Mouse (Mus musculus): Measurements from ENCODE around the gene Cd4. TPM values are rescaled to one million over a fixed set of nuclear protein-coding genes. Genes with fewer than 3 reads are reported as not detected.

Cd4 gene
- polyA plus RNA-seq, 1 experiment from 2014 or later = 0.41 TPM

GRCm38 (mm10) chr6:124921539-124921938 lies 33.5 kb upstream of the Cd4 start:
- no peaks in the 10 kb centered on the region for H3K9me3 ChIP-seq
- no peaks in the 10 kb centered on the region for H3K36me3 ChIP-seq
- H3K4me2 ChIP-seq = no peak overlapping the region
- no peak for ATAC-seq (ENCODE audit: insufficient read depth, low FRiP score, low read depth)
- peak overlapping the region; percentile 100 for H3K27ac ChIP-seq
- H3K4me1 ChIP-seq = peaks cover 32% of the 10 kb centered on the region
- WGBS = 64% methylated on average over 4 of the region's 4 CpGs
- H3K4me3 ChIP-seq (replicated peaks) = no peak overlapping the region
- H3K9ac ChIP-seq = no peak overlapping the region
- H3K27me3 ChIP-seq (replicated peaks) = no peaks in the 10 kb centered on the region

- WGBS = 31% methylated on average over 9 of the region's 9 CpGs
- H3K9ac ChIP-seq = no peak overlapping the region
- peaks cover 38% of the 10 kb centered on the region for H3K4me1 ChIP-seq
Measured at GRCm38 (mm10) chr6:124920318-124921085, 32.5 kb upstream of the Cd4 start.

GRCm38 (mm10) chr6:124919695-124920317 lies 31.8 kb upstream of the Cd4 start, which contains the start of gene Ptms:
Ptms (minus strand) TSS chr6:124920103.
- no peaks in the 10 kb centered on the region for H3K27me3 ChIP-seq (replicated peaks)
- H3K27ac ChIP-seq = peak within 1 kb of the TSS; percentile 100
- ATAC-seq (ENCODE audit: insufficient read depth, low FRiP score, low read depth) = peak; percentile 82
- no peak within 1 kb of the TSS for H3K9ac ChIP-seq
- peak within 1 kb of the TSS; percentile 29 for H3K4me3 ChIP-seq (replicated peaks)
- peak within 1 kb of the TSS; percentile 75 for H3K4me2 ChIP-seq
- H3K36me3 ChIP-seq = no peaks in the 10 kb centered on the region
- WGBS = 3% methylated on average over 13 of the region's 13 CpGs
- peaks cover 38% of the 10 kb centered on the region for H3K4me1 ChIP-seq
- H3K9me3 ChIP-seq = no peaks in the 10 kb centered on the region

More at GRCm38 (mm10) chr6:124920318-124921085, 32.5 kb upstream of the Cd4 start:
- Histone ChIP-seq H3K4me2 (peak overlapping the region; percentile 75), H3K4me3 (replicated peaks) (peak overlapping the region; percentile 29; the same call in 1 of the 2 replicates), H3K36me3 (no peaks in the 10 kb centered on the region), H3K27ac (peak overlapping the region; percentile 100), H3K9me3 (no peaks in the 10 kb centered on the region), H3K27me3 (replicated peaks) (no peaks in the 10 kb centered on the region)
- no peak for ATAC-seq (ENCODE audit: insufficient read depth, low FRiP score, low read depth)

GRCm38 (mm10) chr6:124918890-124919627 lies 31.0 kb upstream of the Cd4 start:
- H3K36me3 ChIP-seq = peaks cover 7% of the 10 kb centered on the region; the same call in 1 of the 2 replicates
- peak overlapping the region; percentile 98 for H3K4me3 ChIP-seq (replicated peaks)
- no peaks in the 10 kb centered on the region for H3K27me3 ChIP-seq (replicated peaks)
- peak overlapping the region; percentile 75 for H3K4me2 ChIP-seq
- ATAC-seq (ENCODE audit: insufficient read depth, low FRiP score, low read depth) = no peak
- no peaks in the 10 kb centered on the region for H3K9me3 ChIP-seq
- peak overlapping the region; percentile 100 for H3K27ac ChIP-seq
- 14% methylated on average over 14 of the region's 14 CpGs for WGBS
- H3K4me1 ChIP-seq = peaks cover 45% of the 10 kb centered on the region
- H3K9ac ChIP-seq = no peak overlapping the region

- H3K36me3 ChIP-seq = peaks cover 14% of the 10 kb centered on the region
- H3K9ac ChIP-seq = no peak overlapping the region; the same call in 1 of the 2 replicates
- peak overlapping the region; percentile 75 for H3K4me2 ChIP-seq
- peak overlapping the region; percentile 100 for H3K27ac ChIP-seq
- no peaks in the 10 kb centered on the region for H3K9me3 ChIP-seq
- 8% methylated on average over 7 of the region's 7 CpGs for WGBS
- H3K27me3 ChIP-seq (replicated peaks) = no peaks in the 10 kb centered on the region
- 0 out of 2 replicates have a peak, but pooled peaks have one; percentile 0 for ATAC-seq (ENCODE audit: insufficient read depth, low FRiP score, low read depth)
- peak overlapping the region; percentile 98 for H3K4me3 ChIP-seq (replicated peaks)
- peaks cover 53% of the 10 kb centered on the region for H3K4me1 ChIP-seq
Measured at GRCm38 (mm10) chr6:124918331-124918690, 30.3 kb upstream of the Cd4 start.

- H3K27me3 ChIP-seq (replicated peaks) = no peaks in the 10 kb centered on the region
- peaks cover 19% of the 10 kb centered on the region for H3K36me3 ChIP-seq
- peak; percentile 65 for ATAC-seq (ENCODE audit: insufficient read depth, low FRiP score, low read depth)
- peak overlapping the region; percentile 98 for H3K4me3 ChIP-seq (replicated peaks)
- H3K9me3 ChIP-seq = no peaks in the 10 kb centered on the region
- peak overlapping the region; percentile 100 for H3K27ac ChIP-seq
- WGBS = under 1% methylated on average over 80 of the region's 89 CpGs
- peaks cover 55% of the 10 kb centered on the region for H3K4me1 ChIP-seq
- H3K9ac ChIP-seq = peak overlapping the region; percentile 100
- H3K4me2 ChIP-seq = peak overlapping the region; percentile 75
Measured at GRCm38 (mm10) chr6:124917518-124918330, 29.7 kb upstream of the Cd4 start.

- H3K9me3 ChIP-seq = no peaks in the 10 kb centered on the region
- peak; percentile 55 for ATAC-seq (ENCODE audit: insufficient read depth, low FRiP score, low read depth)
- H3K4me3 ChIP-seq (replicated peaks) = peak overlapping the region; percentile 98
- H3K27me3 ChIP-seq (replicated peaks) = no peaks in the 10 kb centered on the region
- peak overlapping the region; percentile 100 for H3K9ac ChIP-seq
- WGBS = under 1% methylated on average over 56 of the region's 67 CpGs
- H3K36me3 ChIP-seq = peaks cover 19% of the 10 kb centered on the region
- H3K4me1 ChIP-seq = peaks cover 55% of the 10 kb centered on the region
- peak overlapping the region; percentile 75 for H3K4me2 ChIP-seq
- peak overlapping the region; percentile 100 for H3K27ac ChIP-seq
Measured at GRCm38 (mm10) chr6:124916695-124917517, 28.9 kb upstream of the Cd4 start.

- Histone ChIP-seq H3K27ac (peak overlapping the region; percentile 100), H3K4me2 (peak overlapping the region; percentile 75), H3K4me1 (peaks cover 47% of the 10 kb centered on the region), H3K9me3 (no peaks in the 10 kb centered on the region), H3K27me3 (replicated peaks) (no peaks in the 10 kb centered on the region), H3K36me3 (peaks cover 19% of the 10 kb centered on the region), H3K9ac (peak overlapping the region; percentile 100), H3K4me3 (replicated peaks) (peak overlapping the region; percentile 98)
- no peak for ATAC-seq (ENCODE audit: insufficient read depth, low FRiP score, low read depth)
- 3% methylated on average over 12 of the region's 12 CpGs for WGBS
Measured at GRCm38 (mm10) chr6:124915942-124916694, 28.1 kb upstream of the Cd4 start.

GRCm38 (mm10) chr6:124915160-124915941 lies 27.3 kb upstream of the Cd4 start:
- H3K27me3 ChIP-seq (replicated peaks) = no peaks in the 10 kb centered on the region
- no peak for ATAC-seq (ENCODE audit: insufficient read depth, low FRiP score, low read depth)

More at GRCm38 (mm10) chr6:124915160-124915941, 27.3 kb upstream of the Cd4 start:
- WGBS = 21% methylated on average over 22 of the region's 22 CpGs
- peak overlapping the region; percentile 100; the same call in 1 of the 2 replicates for H3K27ac ChIP-seq
- peak overlapping the region; percentile 7; the same call in 1 of the 2 replicates for H3K9ac ChIP-seq
- H3K36me3 ChIP-seq = peaks cover 19% of the 10 kb centered on the region
- peaks cover 40% of the 10 kb centered on the region for H3K4me1 ChIP-seq
- H3K4me3 ChIP-seq (replicated peaks) = peak overlapping the region; percentile 98
- peak overlapping the region; percentile 75 for H3K4me2 ChIP-seq
- H3K9me3 ChIP-seq = no peaks in the 10 kb centered on the region
